Mouse (Mus musculus) telencephalon, adult 2 months (tissue): Measurements from ENCODE around the gene Cdyl2.
A peak's percentile ranks its signal among the peaks of the same experiment; 100 is the strongest.

Experiments
- DNase-seq: peaks from one replicate; pipeline ENCODE4 v3.0.0-alpha.2; 2011; ENCODE audit warnings: low read depth, low spot score

The Cdyl2 gene

DNA sequence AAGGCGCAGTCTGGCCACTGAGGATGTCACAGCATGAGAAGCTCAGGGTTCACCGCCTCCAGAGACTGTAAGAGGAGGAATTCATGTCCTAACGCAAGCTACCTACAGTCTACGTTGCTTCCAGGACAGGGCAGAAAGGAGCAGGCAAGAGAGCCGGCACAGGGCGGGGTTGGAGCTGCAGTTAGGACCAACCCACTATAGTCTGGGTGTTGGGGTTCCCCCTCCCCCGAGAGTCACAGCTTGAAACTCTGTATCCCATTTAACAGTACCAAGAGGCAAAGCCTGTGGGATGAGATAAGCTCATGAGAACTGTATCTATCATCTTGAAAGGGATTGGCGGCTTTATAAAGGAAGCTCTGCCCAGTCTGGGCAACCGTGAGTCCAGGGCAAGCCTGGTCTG lies 110.5 kb downstream of the Cdyl2 start:
- DNase-seq, result no peak

DNA sequence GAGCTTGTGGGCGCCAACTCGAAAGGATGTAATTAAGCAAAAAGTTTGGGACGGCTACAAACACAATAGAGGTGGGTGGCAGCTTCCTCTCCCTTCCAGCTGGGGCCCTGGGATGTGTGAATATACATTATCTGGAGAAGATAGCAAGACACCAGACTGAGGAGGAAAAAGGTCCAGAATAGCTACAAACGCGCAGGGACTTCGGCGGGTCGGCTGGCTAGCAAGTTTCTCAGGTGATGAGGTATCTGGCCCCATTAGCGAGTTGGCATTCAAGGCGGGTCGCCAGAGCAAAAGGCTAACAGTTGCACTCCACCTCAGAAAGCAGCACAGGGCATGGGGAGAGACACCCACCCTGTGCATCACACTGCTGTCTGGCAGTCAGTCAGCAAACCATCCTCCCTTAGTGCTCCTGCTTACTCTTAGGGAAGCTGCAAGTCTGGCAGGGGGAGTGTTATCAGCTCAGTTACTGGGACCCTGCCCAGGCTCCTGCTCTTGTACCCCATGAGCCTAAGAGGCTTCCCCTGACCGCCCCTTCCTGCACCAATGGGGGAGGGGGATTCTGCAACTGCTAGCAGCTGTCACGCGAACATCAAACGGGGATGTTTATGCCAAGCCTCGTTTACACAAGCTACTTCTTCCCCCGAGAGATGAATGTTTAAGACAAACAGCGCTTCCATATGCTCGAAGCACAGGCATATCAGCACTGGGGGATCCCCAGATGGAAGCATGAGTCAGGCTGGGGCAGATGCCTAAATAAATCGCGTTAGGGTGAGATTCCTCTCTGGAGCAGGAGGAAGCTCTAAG lies 111.4 kb downstream of the Cdyl2 start:
- DNase-seq, result peak; percentile 88

DNA sequence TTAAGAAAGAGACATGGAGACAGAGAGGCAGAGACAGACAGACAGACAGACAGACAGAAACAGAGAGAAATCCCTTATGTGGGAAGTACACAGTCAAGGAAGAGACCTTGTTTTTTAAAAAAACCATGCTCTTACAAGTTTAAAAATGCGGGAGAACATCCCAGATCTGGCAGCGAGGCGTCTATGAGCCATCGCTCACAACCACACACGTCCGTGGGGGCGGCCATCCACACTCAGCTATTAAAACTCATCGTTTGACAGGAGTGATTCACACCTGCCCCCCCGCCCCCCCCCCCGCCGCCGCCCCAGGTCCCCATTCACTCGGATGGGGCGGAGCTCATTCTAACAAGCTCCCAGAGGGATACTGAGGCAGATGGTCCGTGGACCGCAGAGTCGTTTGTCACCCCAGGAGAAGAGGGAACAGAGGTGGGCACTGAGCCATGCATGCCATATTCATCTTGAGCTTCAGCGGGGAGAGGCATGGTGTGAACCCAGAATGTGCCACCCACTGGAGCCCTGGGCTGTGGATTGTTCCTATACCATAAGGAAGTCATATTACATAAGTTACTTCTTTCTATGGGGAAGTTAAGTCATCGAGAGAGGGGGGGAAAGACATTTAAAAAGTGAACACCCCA lies 113.0 kb downstream of the Cdyl2 start:
- peak; percentile 96 for DNase-seq

DNA sequence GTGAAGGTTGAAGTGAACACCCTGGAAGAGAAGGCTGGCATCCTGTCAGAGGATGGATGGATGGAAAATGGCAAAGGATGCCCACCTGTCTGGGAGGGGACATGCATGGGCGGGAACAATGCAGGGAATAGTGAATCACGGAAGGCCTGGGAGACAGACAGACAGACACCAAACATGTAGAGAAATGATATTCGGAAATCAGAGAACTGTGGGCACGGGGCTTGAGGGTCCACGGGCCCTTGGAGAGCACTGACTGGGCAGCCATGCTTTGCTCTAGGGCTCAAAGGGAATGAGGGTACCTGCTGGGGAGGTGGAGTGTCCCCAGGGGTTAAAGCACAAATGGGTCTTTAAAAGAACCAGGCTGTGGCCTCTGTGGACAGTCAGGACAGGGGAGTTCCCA lies 113.6 kb downstream of the Cdyl2 start:
- DNase-seq, result no peak

DNA sequence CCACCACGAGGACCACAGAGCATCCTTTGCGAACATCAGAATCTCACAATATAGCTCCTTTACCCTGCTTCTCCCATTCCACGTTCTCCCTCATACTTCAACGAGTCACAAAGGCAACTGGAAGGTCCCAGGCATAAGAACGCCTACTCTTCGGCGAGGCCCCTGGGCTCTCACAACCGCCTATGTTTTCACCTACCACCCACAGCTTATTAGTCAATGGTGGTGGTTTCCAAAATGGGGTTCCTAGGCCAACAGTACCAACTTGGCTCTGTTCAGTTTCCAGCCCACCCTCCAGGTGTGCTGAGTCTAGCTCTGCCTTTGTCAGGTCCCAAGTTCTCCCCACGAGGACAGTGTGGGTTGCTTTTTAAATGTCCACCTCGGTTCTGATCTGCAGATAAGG lies 114.0 kb downstream of the Cdyl2 start:
- DNase-seq, result no peak

DNA sequence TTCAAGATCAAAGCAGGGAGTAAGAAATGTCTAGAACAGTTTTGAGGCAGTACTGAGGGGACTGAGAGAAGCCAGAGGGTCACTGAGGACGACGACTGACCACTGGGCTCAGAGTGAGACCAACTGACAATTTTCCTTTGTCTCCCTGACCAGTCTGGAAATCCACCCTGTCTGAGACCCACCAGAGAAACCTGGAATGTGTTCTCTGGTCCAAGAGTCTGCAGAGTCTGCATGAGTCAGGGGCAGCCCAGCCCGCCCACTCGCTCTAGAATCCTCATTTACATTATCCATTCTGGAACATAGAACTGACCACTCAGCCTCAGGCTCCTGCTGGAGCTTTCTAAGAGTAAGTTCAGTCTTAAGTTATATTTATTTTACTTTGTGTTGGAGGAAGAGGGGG lies 114.9 kb downstream of the Cdyl2 start:
- no peak for DNase-seq

DNA sequence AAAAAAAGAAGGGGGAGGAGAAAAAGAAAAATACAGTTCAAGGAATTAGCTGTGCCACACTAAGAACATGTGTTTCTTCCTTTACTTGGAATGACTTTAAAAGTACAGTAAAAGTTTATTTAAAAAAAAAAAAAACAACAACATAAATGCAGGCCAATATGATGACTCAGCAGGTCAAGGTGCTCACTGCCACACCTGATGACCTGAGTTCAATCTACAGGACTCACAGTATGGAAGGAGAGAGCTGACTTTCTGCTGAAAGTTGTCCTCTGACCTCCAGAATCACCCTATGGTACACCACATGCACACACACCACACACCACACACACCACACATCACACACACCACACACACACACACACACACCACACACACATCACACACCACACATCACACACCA lies 116.4 kb downstream of the Cdyl2 start:
- no peak for DNase-seq

DNA sequence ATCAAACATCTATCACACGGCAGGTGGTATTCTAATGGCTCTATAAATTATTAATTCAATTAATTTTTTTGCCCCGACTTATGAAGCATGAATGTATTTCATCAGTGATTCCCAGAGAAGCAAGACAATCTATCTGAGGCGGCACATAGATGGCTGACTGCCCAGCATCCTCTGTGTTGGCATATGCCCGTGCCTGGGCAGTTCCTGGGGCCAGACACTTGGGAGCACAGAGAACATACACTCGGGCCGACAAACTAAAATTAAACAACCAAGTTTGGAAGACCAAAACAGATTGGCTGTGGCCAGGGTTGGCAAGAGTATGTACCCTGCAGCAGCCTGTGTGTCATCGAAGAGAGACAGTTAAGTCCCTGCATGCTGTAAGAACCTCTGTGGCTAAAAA lies 117.9 kb downstream of the Cdyl2 start:
- no peak for DNase-seq

DNA sequence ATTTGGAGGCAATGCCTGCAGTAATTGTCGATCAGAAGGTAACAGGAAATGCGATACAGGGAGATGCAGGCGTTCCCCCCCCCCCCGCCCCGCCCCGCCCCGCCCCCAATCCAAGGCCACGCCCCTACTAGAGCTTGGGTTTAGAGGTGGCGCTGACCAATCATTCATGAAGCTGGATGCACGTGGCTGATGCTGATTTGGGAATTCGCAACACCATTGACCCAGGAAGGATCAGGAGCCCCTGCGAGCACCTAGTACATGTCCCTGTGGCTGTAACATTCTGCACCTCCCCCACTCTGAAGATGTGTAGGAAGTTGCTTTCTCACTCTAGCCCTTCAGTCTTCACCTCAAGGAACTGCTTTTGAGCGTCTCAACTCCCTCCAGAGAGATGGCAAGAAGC lies 126.6 kb downstream of the Cdyl2 start:
- no peak for DNase-seq

DNA sequence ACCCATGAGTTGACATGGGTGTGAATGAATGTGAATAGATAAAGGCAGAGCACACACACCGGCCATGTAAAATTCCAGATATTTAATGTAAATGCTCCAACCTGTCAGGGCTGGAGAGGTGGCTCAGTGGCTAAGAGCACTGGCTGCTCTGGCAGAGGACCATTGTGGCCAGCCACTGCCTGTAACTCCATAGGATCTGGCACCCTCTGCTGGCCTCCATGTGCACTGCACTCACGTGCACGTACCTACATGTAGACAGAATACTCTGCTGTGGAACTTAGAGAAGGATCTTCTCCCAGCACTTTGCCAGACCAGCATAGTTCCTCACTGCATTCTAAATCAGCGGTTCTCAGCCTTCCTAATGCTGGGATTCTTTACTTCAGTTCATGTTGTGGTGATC lies 130.0 kb downstream of the Cdyl2 start:
- DNase-seq, result no peak

DNA sequence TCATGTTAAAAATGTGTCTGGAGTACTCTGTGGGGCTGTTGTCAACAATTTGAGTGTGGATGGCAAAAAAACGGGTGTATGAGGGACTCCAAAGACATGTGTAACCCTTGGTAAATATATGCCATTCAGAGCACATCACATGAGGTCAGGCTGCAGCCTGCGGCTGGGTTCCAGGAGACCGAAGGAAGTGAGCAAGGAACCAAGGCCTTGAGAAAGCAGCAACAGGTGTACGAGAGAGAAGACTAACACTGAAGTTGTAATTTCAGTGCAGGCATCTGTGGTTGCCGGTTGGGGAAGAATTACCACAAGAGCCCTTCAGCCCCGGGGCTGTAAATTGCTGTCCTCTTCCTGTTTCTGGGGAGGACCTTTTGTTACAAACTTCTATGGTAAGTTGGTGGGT lies 133.1 kb downstream of the Cdyl2 start:
- no peak for DNase-seq

DNA sequence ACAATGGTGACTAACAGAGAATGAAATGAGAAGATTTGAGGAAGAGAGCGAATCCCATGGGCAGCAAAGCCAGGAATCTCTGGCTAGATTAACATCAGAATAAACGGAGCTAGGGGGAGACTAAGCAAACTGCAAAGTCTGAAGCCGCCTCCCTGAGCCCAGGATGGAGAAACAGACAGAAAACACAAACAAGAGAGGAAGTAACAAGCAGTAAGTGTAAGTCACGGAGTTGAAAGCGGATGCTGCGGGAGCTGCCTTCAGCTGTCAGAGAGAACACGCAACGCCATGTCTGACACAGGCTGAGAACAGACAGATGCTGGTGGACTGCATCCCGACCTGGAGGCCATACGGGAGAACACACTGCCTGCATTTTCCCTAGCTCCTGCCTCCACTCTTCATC lies 141.6 kb downstream of the Cdyl2 start:
- no peak for DNase-seq

DNA sequence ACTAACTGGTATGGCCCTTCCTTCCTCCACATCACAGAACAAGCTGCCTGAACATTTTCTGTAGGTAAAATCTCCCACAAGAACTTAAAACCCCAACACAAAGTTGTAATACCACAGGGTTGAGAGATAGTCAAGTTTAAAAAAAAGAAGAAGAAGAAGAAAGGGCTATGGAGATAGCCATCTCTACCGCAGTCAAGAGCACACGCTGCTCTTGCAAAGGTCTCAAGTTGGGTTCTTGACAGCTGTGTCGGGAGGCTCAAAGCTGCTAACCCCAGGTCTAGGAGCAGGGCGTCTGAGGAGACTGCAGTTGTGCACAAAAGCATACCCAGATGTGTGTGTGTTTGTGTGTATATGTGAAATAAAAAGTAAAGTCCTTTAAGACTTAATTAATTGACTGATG lies 142.2 kb downstream of the Cdyl2 start:
- no peak for DNase-seq

DNA sequence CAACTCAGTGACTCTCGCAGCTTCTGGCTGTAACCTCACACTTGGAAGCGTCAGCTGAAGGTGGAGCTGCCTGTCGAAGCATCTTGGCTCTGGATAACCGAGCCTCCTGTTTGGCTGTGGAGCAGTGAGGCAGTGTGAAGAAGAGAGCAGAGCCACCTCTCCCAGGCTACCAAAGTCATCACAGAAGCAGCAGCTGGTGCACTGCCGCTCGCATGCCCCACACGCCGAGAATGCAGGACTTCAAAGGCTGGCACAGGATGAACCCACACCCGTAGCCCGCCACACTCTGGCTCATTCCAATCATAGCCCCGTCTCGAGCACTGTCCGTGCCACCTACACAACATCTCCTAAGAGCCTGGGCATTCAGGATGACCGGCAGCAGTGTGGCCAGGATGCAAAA lies 142.7 kb downstream of the Cdyl2 start:
- DNase-seq, result no peak

DNA sequence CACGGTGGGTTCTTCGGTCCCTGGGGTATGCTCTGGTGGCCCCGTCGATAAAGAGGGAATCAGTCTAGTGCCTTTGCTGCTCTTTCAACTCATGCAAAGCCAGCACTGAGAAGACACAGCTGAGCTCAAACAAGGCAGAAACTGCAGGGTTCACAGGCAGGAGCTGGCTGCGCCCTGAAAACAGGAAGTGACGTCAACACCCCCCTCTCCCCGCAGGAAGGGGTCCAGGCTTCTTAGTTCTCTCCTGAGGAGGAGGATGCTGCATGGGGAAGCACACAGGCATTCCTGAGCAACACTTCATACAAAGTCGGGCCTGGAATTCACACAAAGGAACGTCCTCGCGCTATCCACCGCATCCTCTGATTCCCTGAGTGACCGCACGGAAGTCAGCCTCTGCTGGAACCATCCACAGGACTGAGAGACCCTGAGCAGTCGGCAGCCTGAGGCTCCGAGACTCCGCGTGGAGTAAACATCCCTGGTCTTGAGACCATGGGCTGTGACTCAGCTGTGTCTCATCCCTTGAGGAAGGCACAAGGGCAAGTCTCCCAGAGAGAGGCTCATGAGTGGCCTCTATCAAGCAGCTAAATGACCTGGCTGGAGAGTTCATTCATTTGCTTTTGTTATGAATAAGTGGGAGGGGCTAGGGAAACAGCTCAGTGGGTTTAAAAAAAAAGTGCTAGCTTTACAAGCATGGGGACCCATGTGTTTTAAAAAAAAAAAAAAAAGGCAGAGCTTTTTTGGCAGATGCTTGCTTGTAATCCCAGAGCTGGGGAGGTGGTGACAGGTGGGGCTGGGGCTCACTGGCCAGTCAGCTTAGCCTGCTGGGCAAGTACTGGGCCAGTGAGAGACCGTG lies 144.9 kb downstream of the Cdyl2 start:
- DNase-seq, result no peak

DNA sequence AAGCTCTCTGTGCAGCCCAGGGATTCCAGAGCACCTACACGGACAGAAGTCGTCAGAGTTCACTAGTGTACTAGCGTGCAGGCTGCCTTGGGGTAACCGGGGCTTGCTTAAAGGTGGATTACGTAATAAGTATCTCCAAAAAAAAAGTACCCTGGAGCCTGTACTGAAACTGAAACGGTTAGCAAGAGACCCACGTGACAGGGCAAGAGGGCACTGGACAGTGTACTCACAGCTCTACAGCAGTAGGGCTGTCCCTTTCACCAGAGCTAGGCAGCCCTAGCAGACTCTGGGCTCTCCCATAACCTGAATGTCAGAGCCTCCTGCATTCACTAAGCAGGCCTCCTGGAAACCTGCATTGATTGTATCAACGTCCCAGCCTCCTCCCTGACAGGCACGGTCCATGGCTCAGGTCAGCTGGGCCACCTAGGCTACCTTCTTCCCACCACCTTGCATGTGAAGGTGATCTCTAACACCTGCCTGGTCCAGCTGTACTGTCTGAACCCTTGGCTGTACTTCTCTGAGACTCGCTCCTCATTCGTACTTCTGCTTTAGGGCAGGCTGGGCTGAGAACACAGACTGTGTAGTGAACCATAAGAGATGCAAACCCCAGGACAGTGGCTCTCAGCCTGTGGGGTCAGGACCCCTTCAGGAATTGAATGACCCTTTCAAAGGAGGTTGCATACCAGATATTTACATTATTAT lies 151.3 kb downstream of the Cdyl2 start:
- no peak for DNase-seq

DNA sequence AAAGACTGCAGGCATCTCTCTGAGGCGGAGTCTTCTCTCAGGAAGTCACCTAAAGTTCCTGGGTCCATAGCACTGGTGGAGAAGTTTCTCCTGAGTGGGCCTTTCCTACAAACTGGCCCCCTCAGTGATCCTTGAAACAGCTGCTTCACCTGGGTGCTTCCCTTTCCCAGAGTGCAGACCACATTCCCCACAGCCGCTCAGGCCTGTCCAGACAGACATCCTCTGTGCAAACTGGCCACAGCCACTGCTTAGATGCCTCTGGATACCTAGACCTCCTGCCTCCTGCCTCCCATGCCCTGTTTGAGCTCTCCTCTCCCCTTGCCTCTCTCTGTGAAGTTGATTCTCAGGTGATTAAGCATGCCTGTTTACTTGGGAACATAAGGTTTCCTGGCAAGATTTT lies 156.1 kb downstream of the Cdyl2 start:
- no peak for DNase-seq

DNA sequence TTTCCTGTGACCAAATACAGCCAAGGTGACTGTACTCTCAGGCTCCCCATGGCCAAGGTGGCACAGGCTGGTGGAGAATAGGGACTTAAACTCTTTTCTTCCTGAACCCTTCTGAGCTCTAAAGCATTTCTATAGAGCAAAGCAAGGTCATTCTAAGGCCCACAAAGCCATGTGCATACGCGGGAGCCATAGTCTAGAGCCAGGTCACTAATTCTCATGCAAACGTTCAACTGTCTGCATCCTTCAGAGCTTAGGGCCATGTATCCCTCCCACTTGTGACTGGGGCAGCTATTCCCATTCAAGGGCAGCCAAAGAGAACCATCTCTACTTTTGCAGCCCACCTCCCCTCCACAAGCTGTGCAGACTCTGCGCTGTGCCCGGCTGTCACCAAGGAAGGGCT lies 159.7 kb downstream of the Cdyl2 start:
- DNase-seq, result no peak

DNA sequence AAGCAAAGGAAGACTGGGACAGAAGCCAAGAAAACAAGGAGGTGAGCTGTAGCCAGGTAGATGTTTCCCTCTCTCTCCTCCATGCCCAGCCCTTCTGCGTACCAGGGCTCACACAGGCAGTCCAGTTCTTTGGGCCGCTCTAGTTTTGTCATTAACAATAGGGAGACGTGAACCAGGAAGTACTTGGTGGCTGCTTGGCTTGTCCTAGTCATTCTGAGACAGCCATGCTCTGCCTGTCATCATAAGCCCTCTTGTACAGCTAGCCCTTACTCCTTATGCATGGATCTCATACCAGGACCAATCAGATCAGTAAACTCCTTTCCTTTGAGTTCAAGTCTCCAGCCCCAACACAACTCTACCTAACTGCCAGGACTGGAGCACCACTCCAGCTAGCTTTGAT lies 180.0 kb downstream of the Cdyl2 start:
- DNase-seq, result no peak

DNA sequence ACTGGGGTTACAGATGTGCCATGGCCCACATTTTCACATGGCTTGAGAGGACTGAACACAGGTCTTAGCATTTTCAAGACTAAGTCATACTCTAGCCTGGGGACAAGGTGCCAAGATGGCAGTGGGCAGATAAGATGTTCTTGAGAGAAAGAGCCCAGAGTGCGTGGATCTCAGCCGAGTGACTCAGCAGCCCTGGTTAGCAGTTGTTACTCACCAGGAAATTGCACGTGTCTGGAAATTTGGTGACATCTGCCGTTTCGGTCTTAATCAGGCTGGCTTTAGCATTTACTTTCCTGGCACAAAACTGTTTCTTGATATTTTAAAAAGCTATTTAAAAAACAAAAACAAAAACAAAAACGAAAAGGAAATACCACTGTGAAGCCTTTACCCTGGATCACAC lies 180.5 kb downstream of the Cdyl2 start:
- DNase-seq, result peak; percentile 65

DNA sequence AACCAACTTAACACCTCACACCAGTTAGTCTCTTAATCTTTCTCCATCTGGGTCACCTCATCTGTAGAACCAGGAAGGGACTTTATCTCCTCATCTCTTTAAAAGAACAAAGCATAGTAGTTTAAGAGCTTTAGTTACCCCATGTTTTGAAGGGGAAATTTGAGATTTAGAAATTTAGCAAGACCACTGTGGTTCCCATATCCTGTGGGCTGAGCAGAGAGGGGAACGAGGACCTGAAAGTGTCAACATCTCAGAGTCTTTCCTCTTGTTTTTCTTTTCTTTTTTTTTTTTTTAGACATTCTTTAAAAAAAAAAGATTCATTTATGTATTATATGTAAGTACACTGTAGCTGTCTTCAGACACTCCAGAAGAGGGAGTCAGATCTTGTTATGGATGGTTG lies 189.4 kb downstream of the Cdyl2 start:
- DNase-seq, result no peak

DNA sequence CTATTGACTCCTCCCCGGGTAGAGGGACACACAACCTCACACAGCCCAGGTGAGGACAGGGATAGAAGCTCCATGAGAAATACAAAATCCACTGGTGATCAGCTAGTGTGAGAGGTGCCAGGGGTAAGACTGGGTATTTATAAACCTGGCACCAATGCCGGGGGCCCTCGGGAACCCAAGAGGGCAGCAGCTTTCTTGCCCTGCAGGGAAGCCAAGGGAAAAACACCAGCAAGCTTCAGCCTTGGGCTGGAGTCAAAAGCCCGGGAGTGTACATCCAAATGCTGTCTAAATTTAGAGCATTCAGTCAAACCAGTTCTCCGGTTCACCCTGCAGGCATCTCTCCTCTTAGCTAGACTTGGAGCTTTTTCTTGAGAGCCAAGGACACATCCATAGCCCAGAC lies 189.9 kb downstream of the Cdyl2 start:
- no peak for DNase-seq
